Mouse (Mus musculus) CH12.LX (cell line): ENCODE results near the gene Kif17. TPM values are rescaled to one million over a fixed set of nuclear protein-coding genes. Genes with fewer than 3 reads are reported as not detected.

Source experiments
- DNase-seq: peaks from one replicate; pipeline ENCODE4 v3.0.0-alpha.2; 2013; ENCODE audit errors: extremely low read depth
- H3K27ac ChIP-seq: 2 replicates; pipeline ENCODE4 v1.5.1; 2012; ENCODE audit warnings: low read depth, mild to moderate bottlenecking, control low read depth, moderate library complexity; ENCODE audit not compliant: insufficient read depth
- H3K27me3 ChIP-seq: replicated peaks from 2 replicates; pipeline ENCODE3; 2012; ENCODE audit warnings: inconsistent platforms
- H3K36me3 ChIP-seq, 2 experiments: replicated peaks in 1 of 2; 2 replicates each; pipeline versions ENCODE3 to v1.6.1; 2012; ENCODE audit warnings: inconsistent platforms in 1 of 2, low read length in 1 of 2, mild to moderate bottlenecking in 1 of 2, mixed read lengths in 1 of 2, moderate library complexity in 1 of 2; ENCODE audit not compliant: control insufficient read depth in 1 of 2, insufficient read depth in 1 of 2
- H3K4me1 ChIP-seq, 2 experiments: 2 replicates each; pipeline ENCODE4 v1.6.1; 2012; ENCODE audit warnings: inconsistent platforms in 1 of 2, moderate library complexity in 1 of 2; ENCODE audit not compliant: insufficient read depth in 2 of 2, control insufficient read depth in 1 of 2
- H3K4me2 ChIP-seq: 2 replicates; pipeline ENCODE4 v1.6.1; 2012; ENCODE audit warnings: low read depth, mild to moderate bottlenecking, control low read depth; ENCODE audit not compliant: poor library complexity, insufficient read depth, severe bottlenecking
- H3K4me3 ChIP-seq, 3 experiments: fragments of 150-350 bp in 1 of 3; sonication (generic) in 1 of 3; replicated peaks in 1 of 3; 2 replicates each; pipeline versions ENCODE3 to v1.5.1; 2011 to 2012; ENCODE audit warnings: low read depth in 2 of 3, low read length in 2 of 3, mild to moderate bottlenecking in 2 of 3, moderate library complexity in 2 of 3, control low read depth in 1 of 3, improper control_type of control experiment in 1 of 3, inconsistent platforms in 1 of 3, mixed read lengths in 1 of 3; ENCODE audit not compliant: poor library complexity in 1 of 3
- H3K79me2 ChIP-seq: replicated peaks from 2 replicates; pipeline ENCODE4 v1.6.1; 2012; ENCODE audit warnings: mild to moderate bottlenecking, moderate library complexity; ENCODE audit not compliant: control insufficient read depth, poor library complexity, insufficient read depth, severe bottlenecking; ENCODE audit errors: extremely low read depth
- H3K9ac ChIP-seq: 2 replicates; pipeline ENCODE4 v1.6.1; 2012; ENCODE audit warnings: low read depth, mild to moderate bottlenecking, control low read depth, moderate library complexity; ENCODE audit not compliant: insufficient read depth
- H3K9me3 ChIP-seq: replicated peaks from 2 replicates; pipeline ENCODE3; 2012; ENCODE audit warnings: low read length, inconsistent platforms, mixed read lengths
- BHLHE40 ChIP-seq: IDR thresholded peaks from 2 replicates; pipeline ENCODE4 v1.6.1; 2011; ENCODE audit warnings: mild to moderate bottlenecking, low read depth, low read length, improper control_type of control experiment
- CHD1 ChIP-seq: IDR thresholded peaks from 2 replicates; pipeline ENCODE4 v1.6.1; 2012; ENCODE audit warnings: low read depth, low read length, improper control_type of control experiment, inconsistent platforms
- CTCF ChIP-seq, 2 experiments: IDR thresholded peaks in 1 of 2; conservative IDR thresholded peaks in 1 of 2; 2 replicates each; pipeline ENCODE4 v1.5.1; 2011 to 2012; ENCODE audit warnings: low read depth in 2 of 2, low read length in 2 of 2, improper control_type of control experiment in 1 of 2, inconsistent platforms in 1 of 2, mild to moderate bottlenecking in 1 of 2, moderate library complexity in 1 of 2
- ELF1 ChIP-seq: IDR thresholded peaks from 2 replicates; pipeline ENCODE4 v1.6.1; 2014; ENCODE audit warnings: low read depth, mild to moderate bottlenecking, inconsistent platforms, low read length, improper control_type of control experiment
- EP300 ChIP-seq: IDR thresholded peaks from 2 replicates; pipeline ENCODE4 v1.6.1; 2011; ENCODE audit warnings: low read length, improper control_type of control experiment
- ETS1 ChIP-seq: conservative IDR thresholded peaks from 2 replicates; pipeline ENCODE4 v1.6.1; 2012; ENCODE audit warnings: low read depth, mild to moderate bottlenecking, inconsistent platforms, low read length, improper control_type of control experiment, moderate library complexity
- GABPA ChIP-seq: IDR thresholded peaks from 2 replicates; pipeline ENCODE4 v1.6.1; 2012; ENCODE audit warnings: low read depth, low read length, improper control_type of control experiment, inconsistent platforms; ENCODE audit not compliant: insufficient replicate concordance
- HCFC1 ChIP-seq: IDR thresholded peaks from 2 replicates; pipeline ENCODE4 v1.6.1; 2012; ENCODE audit warnings: low read depth, mild to moderate bottlenecking, inconsistent platforms, low read length, improper control_type of control experiment
- IRF4 ChIP-seq: IDR thresholded peaks from 2 replicates; pipeline ENCODE4 v1.6.1; 2014; ENCODE audit warnings: low read depth, mild to moderate bottlenecking, inconsistent platforms, low read length, improper control_type of control experiment
- JUN ChIP-seq: IDR thresholded peaks from 2 replicates; pipeline ENCODE4 v1.6.1; 2011; ENCODE audit warnings: low read depth, mild to moderate bottlenecking, low read length, improper control_type of control experiment, moderate library complexity; ENCODE audit not compliant: insufficient read depth
- JUND ChIP-seq: conservative IDR thresholded peaks from 2 replicates; pipeline ENCODE4 v1.6.1; 2011; ENCODE audit warnings: low read depth, low read length, improper control_type of control experiment
- KAT2A ChIP-seq: IDR thresholded peaks from 2 replicates; pipeline ENCODE4 v1.6.1; 2012; ENCODE audit warnings: low read length, improper control_type of control experiment, inconsistent platforms; ENCODE audit not compliant: insufficient replicate concordance
- MAFK ChIP-seq: IDR thresholded peaks from 2 replicates; pipeline ENCODE4 v1.6.1; 2011; ENCODE audit warnings: low read length, improper control_type of control experiment; ENCODE audit not compliant: insufficient replicate concordance
- MAX ChIP-seq: IDR thresholded peaks from 2 replicates; pipeline ENCODE4 v1.6.1; 2011; ENCODE audit warnings: low read length, improper control_type of control experiment
- MAZ ChIP-seq: IDR thresholded peaks from 2 replicates; pipeline ENCODE4 v1.6.1; 2012; ENCODE audit warnings: low read depth, mild to moderate bottlenecking, inconsistent platforms, low read length, improper control_type of control experiment, moderate library complexity
- MEF2A ChIP-seq: IDR thresholded peaks from 2 replicates; pipeline ENCODE4 v1.6.1; 2014; ENCODE audit warnings: low read depth, mild to moderate bottlenecking, inconsistent platforms, low read length, improper control_type of control experiment, borderline replicate concordance
- MXI1 ChIP-seq: IDR thresholded peaks from 2 replicates; pipeline ENCODE4 v1.6.1; 2011; ENCODE audit warnings: mild to moderate bottlenecking, low read depth, low read length, improper control_type of control experiment
- MYC ChIP-seq: IDR thresholded peaks from 2 replicates; pipeline ENCODE4 v1.6.1; 2011; ENCODE audit warnings: low read depth, mild to moderate bottlenecking, improper control_type of control experiment, low read length
- NELFE ChIP-seq: IDR thresholded peaks from 2 replicates; pipeline ENCODE4 v1.6.1; 2011; ENCODE audit warnings: low read depth, low read length, improper control_type of control experiment
- NRF1 ChIP-seq: IDR thresholded peaks from 2 replicates; pipeline ENCODE4 v1.6.1; 2014; ENCODE audit warnings: low read depth, mild to moderate bottlenecking, inconsistent platforms, low read length, improper control_type of control experiment, moderate library complexity
- PAX5 ChIP-seq: IDR thresholded peaks from 2 replicates; pipeline ENCODE4 v1.6.1; 2012; ENCODE audit warnings: low read length, inconsistent platforms, mixed read lengths
- POLR2A ChIP-seq: IDR thresholded peaks from 2 replicates; pipeline ENCODE4 v1.6.1; 2011; ENCODE audit warnings: low read depth, mild to moderate bottlenecking, improper control_type of control experiment, low read length
- POLR2AphosphoS2 ChIP-seq: IDR thresholded peaks from 2 replicates; pipeline ENCODE4 v1.6.1; 2011; ENCODE audit warnings: low read depth, low read length, improper control_type of control experiment
- RAD21 ChIP-seq: IDR thresholded peaks from 2 replicates; pipeline ENCODE4 v1.6.1; 2011; ENCODE audit warnings: low read depth, mild to moderate bottlenecking, low read length, improper control_type of control experiment, moderate library complexity
- RCOR1 ChIP-seq: conservative IDR thresholded peaks from 2 replicates; pipeline ENCODE4 v1.6.1; 2012; ENCODE audit warnings: low read depth, mild to moderate bottlenecking, inconsistent platforms, low read length, improper control_type of control experiment
- SIN3A ChIP-seq: IDR thresholded peaks from 2 replicates; pipeline ENCODE4 v1.6.1; 2012; ENCODE audit warnings: low read length, improper control_type of control experiment, inconsistent platforms
- SMC3 ChIP-seq: IDR thresholded peaks from 2 replicates; pipeline ENCODE4 v1.6.1; 2011; ENCODE audit warnings: low read depth, low read length, improper control_type of control experiment
- TBP ChIP-seq: conservative IDR thresholded peaks from 2 replicates; pipeline ENCODE4 v1.6.1; 2011; ENCODE audit warnings: low read depth, low read length, improper control_type of control experiment
- TCF12 ChIP-seq: IDR thresholded peaks from 2 replicates; pipeline ENCODE4 v1.6.1; 2014; ENCODE audit warnings: low read depth, mild to moderate bottlenecking, inconsistent platforms, low read length, improper control_type of control experiment
- UBTF ChIP-seq: IDR thresholded peaks from 2 replicates; pipeline ENCODE4 v1.6.1; 2012; ENCODE audit warnings: low read depth, mild to moderate bottlenecking, inconsistent platforms, low read length, improper control_type of control experiment, moderate library complexity
- USF1 ChIP-seq: IDR thresholded peaks from 2 replicates; pipeline ENCODE4 v1.6.1; 2014; ENCODE audit warnings: low read depth, mild to moderate bottlenecking, inconsistent platforms, low read length, improper control_type of control experiment
- USF2 ChIP-seq: conservative IDR thresholded peaks from 2 replicates; pipeline ENCODE4 v1.6.1; 2011; ENCODE audit warnings: low read depth, low read length, improper control_type of control experiment
- ZKSCAN1 ChIP-seq: IDR thresholded peaks from 2 replicates; pipeline ENCODE4 v1.6.1; 2012; ENCODE audit warnings: low read depth, inconsistent platforms, low read length, improper control_type of control experiment, borderline replicate concordance
- ZMIZ1 ChIP-seq: IDR thresholded peaks from 2 replicates; pipeline ENCODE4 v1.6.1; 2012; ENCODE audit warnings: low read depth, mild to moderate bottlenecking, inconsistent platforms, low read length, improper control_type of control experiment
- ZNF384 ChIP-seq: IDR thresholded peaks from 2 replicates; pipeline ENCODE4 v1.6.1; 2012; ENCODE audit warnings: low read depth, low read length, improper control_type of control experiment, inconsistent platforms
- dilution Hi-C: fragments of 300-500 bp; cut with MboI; formaldehyde crosslinking; loops from 2 replicates; pipeline ENCODE4 v1.14.3; 2020; ENCODE audit warnings: low sequenced_read_pairs; ENCODE audit not compliant: extremely low pct_unique_long_range_greater_than_20kb, extremely low pct_ligation_motif_present
- in situ Hi-C: fragments of 300-500 bp; cut with MboI; formaldehyde crosslinking; loops from 3 replicates; pipeline ENCODE4 v1.14.3; 2019; ENCODE audit warnings: low sequenced_read_pairs, low pct_ligation_motif_present, low pct_unique_long_range_greater_than_20kb, mixed read lengths
- polyA plus RNA-seq: library from polyadenylated mRNA; unstranded; fragments of >175 nt; gene quantifications from 2 replicates; pipeline ENCODE4 v1.2.1, GENCODE M21; 2012; ENCODE audit warnings: low read depth; ENCODE audit not compliant: insufficient read length
- total RNA-seq, 2 experiments: library from RNA; depleted of rRNA; stranded (reverse); fragments of 300-350 nt in 1 of 2; fragments of >200 nt in 1 of 2; gene quantifications; 2 replicates each; pipeline ENCODE4 v1.2.3; 2012 to 2014

Gene Kif17
- total and polyA plus RNA-seq, 3 experiments, result 0.17 to 1.5 (median 0.55) TPM

DNA sequence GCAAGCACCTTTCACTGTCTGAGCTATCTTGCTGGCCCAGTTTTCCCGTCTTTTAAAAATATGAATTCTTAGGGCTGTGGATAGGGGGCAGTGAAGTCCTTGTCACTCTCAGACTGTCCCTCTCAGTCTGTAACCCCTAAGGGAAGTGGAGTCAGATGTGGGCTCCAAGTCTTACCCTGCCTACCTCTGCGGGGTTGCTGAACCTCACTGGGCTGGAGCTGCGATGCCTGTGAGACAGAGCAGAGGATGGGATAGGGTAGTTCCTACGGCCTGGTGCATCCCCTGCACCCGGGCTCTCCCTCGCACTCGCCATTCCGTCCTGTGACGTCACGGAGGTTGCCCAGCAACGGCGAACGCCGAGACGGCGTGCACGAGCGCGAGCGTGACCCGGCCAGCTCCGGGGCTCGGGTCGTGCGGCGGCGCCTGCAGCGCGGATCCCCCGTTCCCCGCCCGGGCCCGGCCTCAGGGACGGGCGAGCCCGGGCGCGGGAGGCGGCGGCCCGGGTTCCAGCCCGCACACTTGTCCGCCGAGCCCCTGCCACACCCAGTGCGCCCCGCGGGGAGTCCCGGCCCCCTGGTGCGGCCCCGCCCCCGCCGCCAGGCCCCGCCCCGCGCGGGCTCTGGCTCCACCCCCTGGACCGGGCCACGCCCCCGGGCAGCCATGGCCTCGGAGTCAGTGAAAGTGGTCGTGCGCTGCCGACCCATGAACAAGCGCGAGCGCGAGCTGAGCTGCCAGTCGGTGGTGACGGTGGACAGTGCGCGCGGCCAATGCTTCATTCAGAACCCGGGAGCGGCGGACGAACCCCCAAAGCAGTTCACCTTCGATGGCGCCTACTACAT lies 11.8 kb downstream of the Kif17 start:
- peak; percentile 63 for DNase-seq
- Histone ChIP-seq H3K79me2 (no peaks in the 10 kb centered on the region), H3K9me3 (peaks cover 3% of the 10 kb centered on the region), H3K4me1 (no peaks in the 10 kb centered on the region; a peak in 1 of 4 replicates), H3K27ac (no peak overlapping the region), H3K36me3 (peaks cover 5 to 33% of the 10 kb centered on the region in 2 experiments), H3K9ac (no peak overlapping the region), H3K27me3 (peaks cover 27% of the 10 kb centered on the region), H3K4me2 (peak overlapping the region; percentile 82), H3K4me3 (peak overlapping the region; percentile 34 to 54 (median 49))
- TF ChIP-seq RAD21 (peak; percentile 10), IRF4 (no peak), TCF12 (peak; percentile 9; the same call in 1 of the 2 replicates), ZNF384 (no peak), UBTF (no peak), BHLHE40 (peak; percentile 80), ZMIZ1 (no peak), NELFE (no peak), RCOR1 (no peak), ETS1 (no peak), ELF1 (no peak), JUN (no peak), MEF2A (no peak), USF2 (no peak), CHD1 (no peak), NRF1 (no peak), MAFK (no peak), CTCF (conservative IDR thresholded peaks at IDR 0.05 in 1 of 2, IDR thresholded peaks at IDR 0.05 in 1 of 2; ENCODE audit: low read depth in 2 of 2, low read length in 2 of 2) (peak in 1 of 2 experiments; percentile 49; a peak in 2 of 4 replicates), EP300 (no peak), GABPA (no peak), PAX5 (no peak), JUND (no peak), MXI1 (peak; percentile 97), SMC3 (no peak), HCFC1 (no peak), MAX (peak; percentile 16; the same call in 1 of the 2 replicates), USF1 (no peak), KAT2A (no peak), MYC (no peak), POLR2A (no peak), ZKSCAN1 (no peak), POLR2AphosphoS2 (no peak), TBP (no peak), SIN3A (peak; percentile 67), MAZ (no peak)
- dilution Hi-C loops, result no loop called here
- in situ Hi-C loops, result no loop called here
